Mouse (Mus musculus) right cerebral cortex, adult 18-20 months (tissue): Measurements from ENCODE around the gene Pfkm.

ENCODE experiments used
- DNase-seq: peaks from one replicate; pipeline ENCODE4 v3.0.0; 2022; ENCODE audit warnings: mixed read lengths

Gene Pfkm

DNA sequence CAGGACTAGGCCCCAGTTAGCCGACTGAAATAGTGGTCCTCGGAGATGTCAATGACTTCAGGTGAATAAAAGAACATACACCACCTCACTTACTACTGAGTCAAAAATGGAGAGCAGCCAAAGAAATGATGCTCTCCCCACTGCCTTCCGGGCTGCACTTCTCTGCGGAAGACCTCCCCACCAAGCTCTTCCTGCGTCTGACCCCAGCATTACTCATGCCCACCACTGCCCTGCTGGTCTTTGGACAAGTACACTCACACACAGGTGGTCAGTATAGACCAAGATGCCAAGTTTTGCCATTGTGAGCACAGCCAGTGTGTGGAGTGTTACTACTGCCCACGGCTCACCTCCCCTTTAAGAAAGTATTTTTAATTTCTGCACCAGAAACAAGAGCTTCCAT is 10.0 kb downstream of the Pfkm start:
- no peak for DNase-seq

DNA sequence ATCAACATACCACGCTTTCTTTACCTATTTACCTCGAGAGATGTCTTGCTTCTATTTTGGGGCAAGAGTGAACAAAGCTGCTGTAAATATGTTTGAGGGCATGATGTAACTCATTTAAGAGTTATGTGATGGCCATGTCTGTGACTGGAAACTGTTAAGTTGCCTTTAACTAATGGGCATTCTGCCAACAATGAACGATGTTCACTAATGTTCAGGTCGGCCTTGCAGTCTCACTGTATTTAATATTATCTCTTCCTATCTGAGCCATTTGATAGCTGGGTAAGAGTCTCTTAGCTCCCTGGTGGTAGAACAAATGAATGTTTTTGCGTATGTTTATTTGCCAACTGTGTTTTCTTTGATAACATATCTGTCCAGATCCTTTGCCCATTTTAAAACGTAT is 14.1 kb downstream of the Pfkm start:
- DNase-seq = no peak

DNA sequence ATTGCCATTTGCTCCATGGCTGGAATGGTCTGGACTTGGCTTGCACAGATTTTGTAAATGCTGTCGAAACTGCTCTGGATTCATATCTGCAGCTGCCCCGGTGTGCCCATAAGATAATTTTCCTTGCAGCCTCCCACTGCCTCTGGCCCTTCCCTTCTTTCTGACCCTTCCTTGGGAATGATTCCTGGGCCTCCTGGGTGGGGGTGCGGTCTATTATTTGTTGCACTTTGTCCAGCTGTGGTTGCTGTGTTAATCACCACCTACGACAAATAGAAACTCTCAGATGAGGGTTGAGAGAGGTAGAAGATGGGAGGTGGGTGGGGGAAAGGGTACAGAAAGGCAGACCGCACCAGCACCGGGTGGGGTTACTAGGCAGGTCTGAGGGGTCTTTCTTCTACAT is 14.8 kb downstream of the Pfkm start:
- DNase-seq = no peak

DNA sequence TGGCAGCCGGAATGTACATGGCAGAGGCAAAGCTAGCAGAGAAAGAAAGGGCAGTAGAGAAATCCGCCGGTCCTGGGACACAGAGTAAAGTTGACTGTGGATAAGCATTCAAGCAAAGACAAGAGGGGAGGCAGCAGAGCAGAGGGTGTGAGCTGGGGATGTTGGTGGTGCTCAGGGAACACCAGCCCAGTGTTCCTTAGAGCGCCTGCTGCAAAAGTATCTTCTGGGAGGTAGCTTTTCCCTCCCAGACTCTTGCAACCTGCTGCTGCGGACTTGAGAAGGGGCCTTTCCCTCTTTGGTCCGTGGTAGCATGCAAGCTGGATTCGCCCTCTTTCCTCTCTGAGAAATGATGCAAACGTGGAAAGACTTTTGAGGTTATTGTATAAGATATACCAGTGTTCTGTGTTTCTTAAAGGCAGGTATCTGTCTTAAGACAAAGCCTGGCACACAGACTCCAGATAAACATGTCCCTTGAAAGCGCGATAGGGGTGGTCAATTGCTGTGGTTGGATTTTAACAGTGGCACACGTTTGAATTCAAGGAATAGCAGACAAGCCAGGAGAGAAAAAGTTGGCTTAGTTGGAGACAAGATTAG is 15.4 kb downstream of the Pfkm start:
- DNase-seq = no peak

DNA sequence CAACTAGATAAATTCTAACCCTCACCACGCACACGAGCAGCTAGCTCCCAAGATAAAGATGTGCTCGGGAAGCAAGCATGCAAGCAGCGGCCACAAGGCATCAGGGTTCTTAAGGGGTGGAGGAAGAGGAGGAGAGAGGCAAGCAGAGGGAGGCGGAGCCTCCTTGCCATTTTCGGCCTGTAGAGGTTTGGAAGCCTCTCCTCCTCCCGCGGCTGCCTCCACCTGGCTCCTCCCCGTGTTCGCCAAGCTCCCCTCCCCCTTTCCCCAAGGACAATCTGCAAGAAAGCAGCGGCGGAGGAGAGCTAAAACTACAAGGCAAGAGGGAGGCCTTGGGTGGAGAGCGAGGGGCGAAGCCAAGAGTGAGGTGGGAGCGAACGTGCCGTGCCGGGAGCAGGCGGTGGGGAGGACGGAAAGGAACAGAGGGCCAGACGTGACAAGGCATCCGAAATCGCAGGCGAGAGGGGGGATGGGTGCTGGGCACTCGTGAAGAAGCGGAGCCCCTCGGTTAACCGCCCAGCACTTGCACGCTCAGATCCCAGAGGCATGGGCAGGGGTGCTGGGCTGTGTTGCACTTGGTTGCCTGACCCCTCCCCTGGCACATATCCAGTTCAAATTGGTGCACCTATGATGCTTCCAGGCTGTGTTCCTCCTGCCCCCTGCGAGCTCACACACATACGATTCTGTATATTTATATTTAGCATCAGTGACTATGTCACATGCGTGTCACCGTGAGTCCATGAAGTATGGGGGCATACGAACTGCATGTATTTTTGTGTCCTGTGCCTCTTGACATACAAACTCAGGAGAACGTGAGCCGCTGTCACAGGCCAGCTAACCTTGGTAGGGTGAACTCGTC is 16.1 kb downstream of the Pfkm start:
- DNase-seq = peak; percentile 94

DNA sequence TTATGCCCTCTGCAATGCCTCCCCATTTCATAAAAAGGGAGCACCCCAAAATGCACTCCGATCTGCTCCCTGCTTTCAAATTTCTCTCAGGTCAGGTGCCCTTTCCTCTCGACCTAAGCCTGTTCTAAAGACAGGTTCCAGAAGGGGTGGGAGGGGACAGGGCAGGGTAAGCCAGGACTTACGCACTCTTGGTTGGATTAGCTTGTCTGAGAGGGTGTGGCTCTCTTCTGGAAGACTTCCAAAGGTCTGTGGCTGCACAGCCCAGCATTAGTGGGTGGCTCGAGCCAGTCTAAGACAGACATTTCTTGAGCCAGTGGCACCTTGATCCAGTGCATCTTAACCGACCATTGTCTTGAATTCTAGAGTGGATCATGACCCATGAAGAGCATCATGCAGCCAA is 19.4 kb downstream of the Pfkm start:
- DNase-seq = no peak

DNA sequence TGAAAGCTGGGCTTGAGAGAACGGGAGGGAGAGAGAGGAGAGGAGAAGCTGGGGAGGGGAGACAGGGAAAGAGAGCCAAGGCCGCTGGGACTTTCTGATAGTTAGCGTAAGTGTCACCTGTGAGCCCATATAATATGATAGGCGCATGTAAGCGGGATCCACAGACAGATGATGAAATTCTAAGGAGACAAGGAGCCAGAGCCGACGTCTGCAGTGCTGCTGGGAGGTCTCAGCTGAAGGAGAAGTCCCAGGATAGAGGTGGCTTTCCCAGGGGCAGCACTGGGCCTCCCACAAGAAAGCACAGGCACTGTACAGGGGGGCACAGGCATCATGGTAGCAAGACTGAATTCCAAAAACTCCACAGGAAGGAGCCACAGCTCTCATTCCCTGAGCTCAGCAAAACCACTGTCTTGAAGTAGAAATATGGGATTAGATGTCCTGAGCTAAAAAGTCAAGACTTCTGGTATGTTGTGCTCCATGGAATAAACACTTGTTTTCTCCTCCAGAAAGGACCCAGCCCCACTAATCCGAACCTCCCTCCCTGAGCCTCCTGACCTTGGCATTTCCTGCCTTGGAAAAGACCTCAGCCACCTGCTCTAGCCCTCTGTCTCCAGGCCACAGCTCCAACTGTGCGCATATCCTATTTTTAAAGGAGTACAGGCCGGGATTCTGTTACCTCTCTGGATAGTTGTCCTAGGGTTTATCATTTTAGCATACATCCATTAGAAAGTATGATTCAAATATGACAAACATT is 21.9 kb downstream of the Pfkm start:
- no peak for DNase-seq

DNA sequence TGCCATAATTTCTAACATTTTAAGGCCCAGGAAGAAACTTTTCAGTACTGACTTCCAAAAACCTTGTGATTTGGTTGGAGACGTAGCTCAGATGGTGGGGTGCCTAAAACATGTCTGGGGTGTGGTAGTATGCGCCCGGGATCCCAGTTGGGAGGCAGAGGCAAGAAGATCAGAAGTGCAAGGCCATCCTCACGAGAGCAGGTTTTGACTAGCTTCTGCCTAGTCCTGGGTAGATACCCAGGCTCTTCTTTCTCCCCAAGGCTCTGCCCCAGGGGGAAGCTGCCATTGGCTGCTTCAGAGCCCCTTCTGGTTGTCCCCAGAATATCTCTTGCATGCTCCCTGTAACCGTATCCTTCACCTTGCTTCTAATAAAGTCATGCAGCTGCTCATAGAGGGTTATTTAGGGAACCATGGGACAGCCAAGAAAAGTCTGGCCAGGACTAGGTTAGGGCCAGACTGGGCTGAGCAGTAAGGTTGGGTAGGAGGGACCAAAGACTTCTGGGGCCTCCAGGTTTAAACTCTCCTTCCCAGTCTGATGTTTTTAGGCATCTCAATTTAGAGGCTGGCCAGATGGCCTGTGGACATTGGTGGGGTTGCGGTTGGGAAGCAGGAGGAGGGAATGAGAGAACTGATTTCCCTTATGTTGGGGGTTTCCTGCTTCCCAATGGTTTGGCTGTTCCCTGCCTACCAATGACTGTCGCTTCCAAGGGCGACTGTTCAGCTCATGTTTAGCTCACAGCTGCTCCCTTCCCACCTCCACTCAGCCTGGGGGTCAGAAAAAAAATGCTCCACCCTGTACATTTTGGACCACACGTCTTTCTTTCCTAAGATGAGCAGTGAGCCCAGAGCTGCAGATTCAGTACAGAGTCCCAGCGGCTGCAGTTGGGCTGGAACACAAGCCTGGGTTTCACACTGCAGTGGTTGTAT is 22.7 kb downstream of the Pfkm start:
- no peak for DNase-seq

DNA sequence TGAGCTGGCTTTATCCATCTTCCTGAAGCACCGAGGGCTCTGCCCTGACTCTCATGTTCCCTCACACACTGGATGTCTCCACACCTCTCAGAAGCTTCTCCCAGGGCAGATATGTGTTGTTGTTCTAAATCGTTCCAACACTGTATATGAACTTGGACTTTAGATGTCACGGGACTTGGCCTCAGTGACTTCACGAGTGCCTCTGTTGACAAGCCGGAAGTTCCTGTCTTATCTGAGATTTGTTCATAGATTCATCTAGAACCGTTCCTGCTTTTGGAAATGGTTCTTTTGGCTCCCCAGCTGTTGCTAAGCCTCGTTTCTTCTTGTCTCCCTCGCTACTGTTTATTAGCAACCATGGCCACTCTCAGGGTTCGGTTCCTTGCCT is 23.4 kb downstream of the Pfkm start:
- DNase-seq = no peak

DNA sequence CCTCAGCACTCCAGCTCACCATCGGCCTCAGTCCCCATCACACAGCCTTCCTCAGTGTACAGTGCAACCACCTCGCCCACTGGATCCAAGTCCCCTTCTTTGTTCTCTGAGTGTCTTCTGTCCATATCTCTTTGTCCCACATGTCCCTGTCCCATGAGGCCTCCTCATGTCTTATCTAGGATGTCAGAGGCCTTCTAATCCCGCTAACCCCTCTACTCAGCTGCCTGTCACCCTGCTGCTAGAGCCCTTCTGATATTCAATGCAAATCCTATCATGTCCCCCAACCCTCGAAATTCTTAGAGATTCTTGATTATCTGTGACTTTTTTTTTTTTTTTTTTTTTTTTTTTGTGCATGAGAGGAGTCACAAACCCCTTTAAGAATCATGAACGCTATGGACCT is 23.9 kb downstream of the Pfkm start:
- no peak for DNase-seq

DNA sequence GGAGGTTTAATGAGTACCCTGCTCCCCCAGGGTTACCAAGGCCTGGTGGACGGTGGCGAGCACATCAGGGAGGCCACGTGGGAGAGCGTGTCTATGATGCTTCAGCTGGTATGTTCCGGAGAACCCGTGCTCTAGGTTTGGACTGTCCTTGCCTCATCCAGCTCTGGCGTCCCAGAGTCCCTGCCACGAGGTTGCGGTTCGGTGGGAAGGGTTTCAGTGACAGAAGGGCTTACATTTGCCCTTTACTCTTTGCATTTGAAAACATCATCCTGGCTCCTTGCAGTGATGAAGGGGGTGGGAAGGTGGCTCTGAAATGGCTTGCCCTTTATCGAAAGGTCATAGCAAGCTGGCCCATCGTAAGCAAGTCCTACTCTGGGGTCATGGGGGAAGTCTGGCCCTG is 27.0 kb downstream of the Pfkm start:
- DNase-seq = no peak

DNA sequence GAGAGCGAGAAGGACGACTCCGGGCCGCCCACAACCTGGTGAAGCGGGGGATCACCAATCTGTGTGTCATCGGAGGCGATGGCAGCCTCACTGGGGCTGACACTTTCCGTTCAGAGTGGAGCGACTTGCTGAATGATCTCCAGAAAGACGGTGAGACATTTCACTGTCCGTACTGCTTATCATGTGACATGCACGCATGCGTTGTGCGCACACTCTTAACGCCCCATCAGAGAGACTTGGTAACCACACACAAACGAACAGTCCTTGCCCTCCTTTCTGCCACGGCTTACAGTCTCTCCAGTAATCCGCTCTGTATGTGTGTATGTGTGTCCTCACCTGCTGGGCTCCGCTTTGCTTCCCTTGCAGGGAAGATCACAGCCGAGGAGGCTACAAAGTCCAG is 28.4 kb downstream of the Pfkm start:
- no peak for DNase-seq

DNA sequence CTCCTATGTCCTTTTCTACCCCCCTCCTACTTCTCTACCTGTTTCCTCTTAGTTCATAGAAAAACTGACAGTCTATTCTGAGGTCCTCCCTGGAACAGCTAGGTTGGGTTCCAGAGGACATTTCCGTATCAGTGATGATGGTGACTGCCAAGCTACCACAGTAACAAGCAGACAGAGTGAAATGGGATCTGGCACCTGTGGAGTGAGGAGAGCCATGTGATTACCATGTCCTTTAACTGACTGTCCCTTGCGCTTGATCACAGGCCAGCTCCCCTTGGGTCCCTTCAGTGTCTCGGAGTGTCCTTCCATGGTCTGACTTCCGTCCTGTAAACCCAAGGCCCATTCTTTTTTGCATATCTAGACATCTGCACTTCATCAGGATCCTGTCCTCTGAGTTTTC is 38.6 kb downstream of the Pfkm start:
- no peak for DNase-seq

DNA sequence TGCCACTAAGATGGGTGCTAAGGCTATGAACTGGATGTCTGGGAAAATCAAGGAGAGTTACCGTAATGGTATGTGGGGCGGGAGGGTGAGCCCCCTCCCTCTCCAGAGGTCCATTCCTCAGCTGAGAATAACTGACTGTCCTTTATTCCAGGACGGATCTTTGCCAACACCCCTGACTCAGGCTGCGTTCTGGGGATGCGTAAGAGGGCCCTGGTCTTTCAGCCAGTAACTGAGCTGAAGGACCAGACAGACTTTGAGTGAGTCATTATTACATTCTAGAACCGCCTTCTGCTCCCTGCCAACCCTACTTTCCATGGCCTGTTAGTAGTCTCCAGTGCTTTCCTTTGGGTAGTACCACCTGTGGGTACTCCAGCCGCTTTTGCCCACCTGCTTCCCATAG is 39.1 kb downstream of the Pfkm start:
- DNase-seq = no peak

DNA sequence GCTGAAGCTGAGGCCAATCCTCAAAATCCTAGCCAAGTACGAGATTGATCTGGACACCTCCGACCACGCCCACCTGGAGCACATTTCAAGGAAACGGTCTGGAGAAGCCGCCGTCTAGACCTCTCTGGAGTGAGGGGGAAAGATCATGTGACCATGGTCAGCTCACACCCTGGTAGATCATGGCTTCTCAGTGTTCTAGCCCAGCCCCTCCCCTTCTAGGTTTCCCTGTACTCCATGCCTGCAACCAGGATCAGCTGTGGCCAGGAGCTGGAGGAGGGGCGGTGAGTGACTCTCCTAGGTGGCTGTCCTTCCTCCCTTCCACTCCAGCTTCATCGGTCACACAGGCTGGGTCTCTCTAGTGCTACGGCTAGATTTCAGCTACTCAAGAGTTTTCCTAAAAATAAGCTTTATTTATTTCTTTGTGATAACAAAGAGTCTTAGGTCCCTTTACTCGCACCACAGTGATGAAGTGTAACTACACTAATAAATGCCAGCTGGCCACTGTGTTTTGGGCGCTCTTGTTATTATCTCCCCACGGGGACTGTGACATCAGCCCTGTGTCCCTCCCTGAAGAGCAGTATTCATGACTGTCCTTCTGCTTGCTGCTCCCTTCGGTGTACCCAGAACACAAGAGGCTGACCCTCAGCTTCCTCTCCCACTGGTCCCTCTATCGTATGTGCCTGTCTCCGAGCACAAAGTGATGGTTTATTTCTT is 39.7 kb downstream of the Pfkm start:
- DNase-seq = no peak

DNA sequence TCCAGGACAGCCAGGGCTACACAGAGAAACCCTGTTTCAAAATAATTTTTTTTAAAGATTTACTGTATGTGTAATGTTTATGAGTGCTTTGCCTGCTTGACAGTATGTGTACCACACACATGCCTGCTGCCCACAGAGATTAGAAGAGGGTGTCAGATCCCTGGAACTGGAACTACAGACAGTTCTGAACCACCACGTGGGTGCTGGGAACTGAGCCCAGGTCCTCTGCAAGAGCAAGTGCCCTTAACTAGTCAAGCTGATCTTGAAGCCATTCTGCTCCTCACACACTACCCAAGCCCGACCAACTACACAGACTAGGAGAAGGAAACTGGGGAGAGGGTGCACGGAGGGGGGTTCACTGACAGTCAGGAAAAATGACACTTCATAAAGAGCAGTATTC is 41.1 kb downstream of the Pfkm start:
- no peak for DNase-seq

DNA sequence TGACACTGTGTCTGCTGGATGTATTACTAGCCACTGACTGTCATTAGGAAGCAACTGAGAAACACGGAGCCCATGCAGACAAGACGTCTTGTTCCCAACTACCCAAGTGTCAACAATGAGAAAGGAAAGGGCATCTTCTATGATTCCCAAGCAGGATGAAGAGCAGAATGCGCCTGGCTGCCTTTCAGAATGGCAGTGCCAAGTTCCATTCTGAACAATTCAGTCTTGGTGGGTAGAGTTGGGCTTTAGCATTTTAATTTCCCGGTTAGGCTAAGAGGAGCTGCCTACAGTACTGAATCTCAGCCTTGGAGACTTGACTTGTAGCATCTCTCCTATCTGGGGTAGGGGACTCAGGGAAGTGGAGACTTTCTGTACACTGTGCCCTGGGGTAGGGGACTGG is 41.6 kb downstream of the Pfkm start:
- peak; percentile 38 for DNase-seq

DNA sequence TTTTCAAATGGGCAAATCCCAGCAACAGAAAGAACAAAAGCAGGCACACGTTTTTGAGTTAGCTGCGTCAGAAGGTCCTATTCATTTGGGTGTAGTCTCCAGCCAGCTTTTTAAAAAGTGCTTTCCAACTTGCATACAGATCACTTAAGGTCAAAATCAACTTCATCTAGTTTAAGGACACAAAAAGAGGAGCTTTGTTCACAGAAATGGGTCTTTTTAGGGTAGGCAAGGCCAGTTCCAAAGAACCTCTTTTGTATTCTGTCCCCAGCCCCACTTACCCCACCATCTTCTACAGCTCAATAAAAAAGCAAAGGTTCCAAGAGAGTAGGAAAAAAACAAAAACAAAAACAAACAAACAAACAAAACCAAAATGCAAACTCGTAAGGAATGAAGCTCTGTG is 42.3 kb downstream of the Pfkm start:
- DNase-seq = no peak

DNA sequence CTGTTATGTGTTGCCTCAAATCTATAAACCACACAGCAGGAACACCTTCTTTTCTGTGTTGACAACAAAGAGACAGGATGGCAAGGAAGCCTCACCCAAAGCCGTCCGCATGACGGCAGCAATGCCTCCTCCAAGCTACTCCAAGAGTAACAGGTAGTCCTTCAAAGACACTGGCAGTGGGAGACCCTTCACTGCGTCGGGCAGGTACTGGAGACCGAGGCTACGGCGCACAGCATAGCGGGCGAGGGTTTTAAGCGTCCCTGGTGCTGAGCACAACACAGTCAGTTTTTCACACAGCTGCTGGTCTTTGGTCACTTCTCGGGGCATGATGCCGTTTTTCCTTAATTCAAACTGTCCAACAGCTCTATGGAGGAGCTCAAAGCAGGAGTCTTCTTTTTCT is 43.3 kb downstream of the Pfkm start:
- no peak for DNase-seq

DNA sequence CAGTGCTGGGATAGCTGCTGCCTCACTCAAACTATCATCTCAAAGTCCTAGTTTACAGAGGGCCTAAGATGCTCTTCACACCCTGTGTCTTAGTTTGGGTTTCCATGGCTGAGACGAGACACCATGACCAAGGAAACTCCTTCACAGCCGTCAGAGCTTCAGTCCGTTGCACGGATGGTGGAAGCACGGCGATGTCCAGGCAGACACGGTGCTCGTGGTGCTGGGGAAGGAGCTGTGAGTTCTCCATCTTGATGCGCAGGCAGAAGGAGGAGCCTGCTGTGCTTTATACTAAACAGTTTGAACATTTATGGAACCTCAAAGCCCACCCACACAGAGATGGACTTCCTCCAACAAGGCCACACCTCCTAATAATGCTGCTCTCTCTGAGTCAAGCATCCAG is 44.5 kb downstream of the Pfkm start:
- DNase-seq = no peak

DNA sequence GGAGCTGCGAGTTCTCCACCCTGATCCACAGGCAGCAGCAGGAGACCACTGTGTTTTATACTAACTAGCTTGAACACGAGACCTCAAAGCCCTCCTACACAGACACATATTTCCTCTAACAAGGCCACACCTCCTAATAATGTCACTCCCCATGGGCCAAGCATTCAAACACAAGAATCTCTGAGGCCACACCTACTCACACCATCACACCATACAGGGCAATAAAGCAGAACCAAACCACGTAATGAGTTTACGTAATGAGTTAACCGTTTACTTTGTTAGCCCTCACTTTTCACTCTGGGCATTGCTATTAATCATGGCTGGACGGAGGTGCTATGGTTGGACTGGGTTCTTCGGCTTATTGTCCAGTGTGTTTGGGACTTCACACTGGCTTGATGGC is 47.4 kb downstream of the Pfkm start:
- DNase-seq = no peak

DNA sequence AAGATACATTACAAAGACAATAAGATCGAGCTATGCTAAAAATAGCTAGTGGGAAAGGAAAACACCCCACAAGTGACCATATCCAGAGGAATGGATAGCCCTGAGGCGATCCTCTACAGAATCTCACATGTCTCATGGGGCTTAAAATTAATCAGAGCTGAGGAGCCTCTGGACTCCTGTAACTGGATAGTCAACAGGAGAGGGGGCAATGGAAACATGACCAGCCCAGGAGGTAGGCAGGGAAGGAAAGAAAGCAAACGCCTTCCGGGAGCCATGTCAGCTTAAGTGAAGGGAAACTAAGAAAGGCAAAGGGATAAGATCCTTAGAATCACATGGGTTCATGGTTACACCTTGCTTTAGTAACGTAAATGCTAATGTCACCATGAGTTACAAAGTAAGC is 48.4 kb downstream of the Pfkm start:
- no peak for DNase-seq
